Mouse (Mus musculus) bone marrow, adult 2 months (tissue): ENCODE measurements around the gene Nrf1. TPM values are rescaled to one million over a fixed set of nuclear protein-coding genes. Genes with fewer than 3 reads are reported as not detected.

Experiments used
- H3K27ac ChIP-seq: fragments of 200-500 bp; 2 replicates; pipeline ENCODE4 v1.5.1; 2012; ENCODE audit warnings: low read depth, mild to moderate bottlenecking, control low read depth, inconsistent platforms, low read length; ENCODE audit not compliant: control insufficient read depth, poor library complexity, insufficient read depth
- H3K4me1 ChIP-seq: fragments of 200-500 bp; 2 replicates; pipeline ENCODE4 v1.6.1; 2011; ENCODE audit warnings: low read length; ENCODE audit not compliant: control insufficient read depth, insufficient read depth
- H3K4me3 ChIP-seq: fragments of 200-500 bp; replicated peaks from 2 replicates; pipeline ENCODE3; 2011; ENCODE audit warnings: mild to moderate bottlenecking, low read depth, low read length, control low read depth; ENCODE audit not compliant: control insufficient read depth
- CTCF ChIP-seq: fragments of 200-500 bp; IDR thresholded peaks from 2 replicates; pipeline ENCODE4 v1.5.1; 2011; ENCODE audit warnings: low read length, control low read depth; ENCODE audit not compliant: control insufficient read depth, insufficient read depth
- POLR2A ChIP-seq: fragments of 200-500 bp; IDR thresholded peaks from 2 replicates; pipeline ENCODE4 v1.6.1; 2011; ENCODE audit warnings: low read depth, mild to moderate bottlenecking, control low read depth, low read length, borderline replicate concordance; ENCODE audit not compliant: control insufficient read depth
- WGBS: fragments of 180-500 bp; shearing (Covaris S2); methylation state at CpG from one replicate; pipeline ENCODE4 v1.1.7; 2018; 5-methylcytosine and 5-hydroxymethylcytosine counted together
- polyA plus RNA-seq: library from polyadenylated mRNA; stranded (reverse); fragments of >200 nt; gene quantifications from 2 replicates; pipeline ENCODE4 v1.2.4, GENCODE M21; 2011; ENCODE audit warnings: low replicate concordance; ENCODE audit not compliant: missing spikeins, insufficient read depth, insufficient read length

Nrf1 gene
- polyA plus RNA-seq, 1 experiment: 58.1 TPM

GRCm38 (mm10) chr6:30083307-30083706, 35.5 kb downstream of the Nrf1 start:
- TF ChIP-seq CTCF (no peak), POLR2A (no peak)
- Histone ChIP-seq H3K27ac (no peak overlapping the region), H3K4me3 (no peak overlapping the region), H3K4me1 (no peaks in the 10 kb centered on the region)
- 83% methylated on average over 1 of the region's 1 CpGs for WGBS

- no peak overlapping the region for H3K4me3 ChIP-seq
- TF ChIP-seq POLR2A (no peak), CTCF (no peak)
- no peaks in the 10 kb centered on the region for H3K4me1 ChIP-seq
- H3K27ac ChIP-seq: no peak overlapping the region
- 72% methylated on average over 2 of the region's 2 CpGs for WGBS
Measured at GRCm38 (mm10) chr6:30085351-30085750, 37.6 kb downstream of the Nrf1 start.

GRCm38 (mm10) chr6:30091221-30091620, 43.4 kb downstream of the Nrf1 start:
- 81% methylated on average over 4 of the region's 4 CpGs for WGBS
- Histone ChIP-seq H3K27ac (no peak overlapping the region), H3K4me3 (no peak overlapping the region), H3K4me1 (no peaks in the 10 kb centered on the region)
- no peak for TF ChIP-seq CTCF
- no peak for TF ChIP-seq POLR2A

- 94% methylated on average over 6 of the region's 6 CpGs for WGBS
- Histone ChIP-seq H3K4me3 (no peak overlapping the region), H3K4me1 (no peaks in the 10 kb centered on the region), H3K27ac (no peak overlapping the region)
- no peak for TF ChIP-seq CTCF
- no peak for TF ChIP-seq POLR2A
Measured at GRCm38 (mm10) chr6:30092816-30093215, 45.0 kb downstream of the Nrf1 start.

GRCm38 (mm10) chr6:30101773-30102415, 54.1 kb downstream of the Nrf1 start:
- H3K4me1 ChIP-seq: no peaks in the 10 kb centered on the region
- TF ChIP-seq CTCF (no peak), POLR2A (no peak)
- H3K4me3 ChIP-seq: no peak overlapping the region
- no peak overlapping the region for H3K27ac ChIP-seq
- 88% methylated on average over 12 of the region's 12 CpGs for WGBS

GRCm38 (mm10) chr6:30106091-30106490, 58.3 kb downstream of the Nrf1 start:
- WGBS: 94% methylated on average over 2 of the region's 2 CpGs
- Histone ChIP-seq H3K4me1 (no peaks in the 10 kb centered on the region), H3K27ac (no peak overlapping the region), H3K4me3 (no peak overlapping the region)
- TF ChIP-seq CTCF: no peak
- no peak for TF ChIP-seq POLR2A

GRCm38 (mm10) chr6:30107456-30107855, 59.7 kb downstream of the Nrf1 start:
- no peak overlapping the region for H3K27ac ChIP-seq
- no peak overlapping the region for H3K4me3 ChIP-seq
- no peaks in the 10 kb centered on the region for H3K4me1 ChIP-seq
- 82% methylated on average over 2 of the region's 2 CpGs for WGBS
- TF ChIP-seq POLR2A (no peak), CTCF (no peak)

GRCm38 (mm10) chr6:30109820-30110502, 62.2 kb downstream of the Nrf1 start:
- Histone ChIP-seq H3K27ac (no peak overlapping the region), H3K4me3 (no peak overlapping the region), H3K4me1 (no peaks in the 10 kb centered on the region)
- WGBS: 86% methylated on average over 10 of the region's 10 CpGs
- no peak for TF ChIP-seq CTCF
- TF ChIP-seq POLR2A: no peak
